Mouse (Mus musculus) embryo, embryonic 11 days (tissue): ENCODE measurements around the gene Inf2.

ENCODE experiments used
- DNase-seq: peaks from one replicate; pipeline ENCODE4 v3.0.0-alpha.2; 2015

The Inf2 gene

DNA sequence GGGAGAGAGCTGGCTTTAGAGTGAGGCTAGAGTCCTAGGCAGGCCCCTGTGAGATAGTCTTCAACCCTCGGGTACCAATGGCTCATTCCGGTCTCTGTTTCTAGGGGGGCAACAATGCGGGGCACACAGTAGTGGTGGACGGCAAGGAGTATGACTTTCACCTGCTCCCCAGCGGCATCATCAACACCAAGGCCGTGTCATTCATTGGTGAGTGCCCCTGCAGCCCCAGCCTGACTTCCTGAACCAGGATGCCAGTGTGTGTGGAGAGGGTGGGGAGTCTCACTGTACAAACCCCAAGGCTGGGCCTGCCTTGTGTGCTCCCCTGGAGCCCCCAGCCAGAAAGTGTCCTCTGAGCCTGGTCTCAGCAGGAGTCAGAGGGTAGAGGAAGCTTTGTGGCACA, 39.6 kb downstream of the Inf2 start:
- no peak for DNase-seq

DNA sequence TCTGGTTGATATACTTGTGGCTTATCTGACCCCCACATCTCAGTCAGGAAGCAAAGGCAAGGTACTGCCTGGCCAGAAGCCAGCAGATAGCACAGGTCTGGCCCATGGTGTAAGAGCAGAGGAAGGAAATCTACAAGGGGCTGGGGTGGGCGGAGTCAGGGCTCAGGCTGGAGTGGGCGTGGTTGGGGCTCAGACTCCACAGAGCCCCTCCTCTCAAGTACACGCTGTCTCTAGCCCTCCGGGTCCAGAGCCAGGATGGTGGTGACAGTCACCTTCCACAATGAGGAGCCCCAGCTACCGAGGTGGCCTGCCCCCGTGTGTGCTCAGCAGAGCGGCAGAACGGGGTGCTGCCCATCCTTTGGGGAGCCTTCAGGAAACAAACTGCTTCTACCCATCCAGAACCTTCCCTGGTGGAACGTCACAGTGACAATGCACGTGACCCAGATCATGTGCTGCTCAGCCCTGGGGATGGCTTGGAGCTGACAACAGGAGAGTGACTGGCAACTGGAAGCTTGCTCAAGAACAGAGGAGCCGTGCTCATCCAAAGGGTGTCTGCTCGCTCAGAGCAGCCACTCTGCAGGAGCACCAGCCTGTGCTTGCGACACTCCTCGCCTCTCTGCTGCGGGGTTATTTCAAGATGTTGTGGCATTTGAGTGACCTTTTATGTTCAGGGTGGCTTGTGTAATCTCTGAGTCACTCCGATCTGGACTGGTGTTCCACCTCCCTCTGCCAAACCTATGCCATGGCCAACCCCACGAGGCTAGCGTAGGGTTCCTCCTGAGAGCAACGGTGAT, 40.5 kb downstream of the Inf2 start:
- DNase-seq = peak; percentile 84

DNA sequence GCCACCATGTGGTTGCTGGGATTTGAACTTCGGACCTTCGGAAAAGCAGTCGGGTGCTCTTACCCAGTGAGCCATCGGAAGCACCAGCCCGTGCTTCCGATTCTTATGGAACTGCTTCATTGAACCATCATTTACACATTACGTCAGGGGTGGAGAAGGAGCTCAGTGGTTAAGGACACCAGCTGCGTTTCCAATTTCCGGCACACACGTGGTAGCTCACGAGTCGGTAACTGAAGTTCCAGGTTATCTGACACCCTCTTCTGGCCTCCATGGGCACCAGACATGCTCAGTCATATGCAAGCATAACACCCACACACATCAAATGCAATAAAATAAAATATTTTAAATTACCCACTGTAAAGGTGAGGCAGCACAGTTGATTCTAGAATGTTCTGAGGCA, 41.4 kb downstream of the Inf2 start:
- no peak for DNase-seq

DNA sequence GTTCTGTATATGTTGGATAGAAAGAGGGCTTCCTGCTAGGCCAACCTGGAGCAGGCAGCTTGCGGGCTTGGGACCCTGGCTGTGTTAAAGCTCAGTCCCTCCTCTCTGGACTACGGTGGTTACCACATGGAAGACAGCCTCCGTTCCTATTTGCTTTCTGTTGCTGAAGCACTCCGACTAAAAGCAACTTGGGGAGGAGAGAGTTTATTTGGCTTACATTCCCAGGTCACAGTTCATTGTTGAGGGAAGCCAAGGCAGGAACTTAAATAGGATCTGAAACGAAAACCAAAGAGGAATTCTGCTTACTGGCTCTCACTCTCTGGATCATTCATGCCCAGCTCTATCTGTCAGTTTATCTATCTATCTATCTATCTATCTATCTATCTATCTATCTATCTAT, 42.2 kb downstream of the Inf2 start:
- no peak for DNase-seq

- DNase-seq = no peak
These were observed 42.9 kb downstream of the Inf2 start for GRCm38 (mm10) chr12:112631472-112631871.

DNA sequence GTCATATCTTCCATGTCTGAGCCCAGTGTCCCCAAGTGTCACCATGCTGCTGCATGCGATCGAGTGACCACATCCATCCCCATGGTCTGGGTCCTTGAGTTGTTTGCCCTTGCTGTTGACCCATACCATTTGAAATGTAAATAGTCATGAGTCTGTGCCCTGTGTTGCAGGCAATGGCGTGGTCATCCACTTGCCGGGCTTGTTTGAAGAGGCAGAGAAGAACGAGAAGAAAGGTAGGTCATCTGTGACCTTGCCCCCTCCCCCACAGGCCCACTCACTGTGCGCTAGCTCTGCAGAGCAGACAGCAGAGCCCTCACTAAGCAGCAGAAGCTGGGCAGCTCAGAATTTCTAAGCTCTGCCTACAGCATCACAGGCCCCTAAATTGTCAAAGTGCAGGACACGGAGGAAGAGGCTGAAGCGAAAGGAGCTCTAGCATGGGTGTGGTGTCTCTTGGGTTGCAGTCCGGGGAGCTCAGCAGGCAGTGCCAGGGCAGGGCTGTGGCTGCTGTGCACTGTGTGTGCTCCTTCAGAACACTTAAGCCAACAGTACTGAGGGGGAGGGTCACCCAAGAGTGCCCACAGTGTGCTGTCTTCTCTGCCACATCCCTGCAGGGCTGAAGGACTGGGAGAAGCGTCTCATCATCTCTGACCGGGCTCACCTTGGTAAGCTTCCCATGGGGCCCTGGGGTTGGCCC, 43.6 kb downstream of the Inf2 start:
- no peak for DNase-seq

DNA sequence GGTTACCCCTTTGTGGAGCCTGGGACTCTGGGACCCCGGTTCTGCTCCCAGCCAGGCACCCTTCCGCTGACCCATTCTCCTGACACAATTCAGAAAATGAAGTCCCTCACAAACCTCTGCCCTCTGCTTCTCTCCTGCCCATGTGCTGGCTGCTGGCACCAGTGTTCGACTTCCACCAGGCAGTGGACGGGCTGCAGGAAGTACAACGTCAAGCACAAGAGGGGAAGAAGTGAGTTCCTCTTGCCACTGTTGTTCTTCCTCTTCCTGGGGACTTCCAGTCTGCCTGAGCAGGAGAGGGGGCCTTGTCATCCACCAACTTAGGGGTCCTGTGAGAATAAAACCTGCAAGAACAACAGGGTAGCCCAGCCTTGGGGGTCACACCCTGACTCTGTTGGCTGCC, 44.3 kb downstream of the Inf2 start:
- no peak for DNase-seq

DNA sequence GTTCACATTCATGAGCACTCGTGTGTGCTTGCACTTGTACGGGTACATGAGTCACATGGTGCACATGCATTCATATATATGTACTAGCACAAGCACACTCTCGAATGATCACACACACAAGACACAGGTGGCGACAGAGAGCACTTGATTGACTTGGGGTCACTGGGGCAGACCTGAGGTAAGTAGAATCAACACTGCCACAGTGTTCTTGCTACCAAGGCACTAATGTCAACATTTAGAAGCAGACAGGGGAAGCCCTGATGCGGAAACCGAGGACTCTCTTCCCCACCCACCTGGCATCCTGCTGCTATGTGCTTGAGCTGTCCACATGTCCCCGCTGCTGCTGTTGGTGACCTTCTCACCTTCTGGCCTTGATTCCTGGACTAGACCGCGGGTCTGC, 45.1 kb downstream of the Inf2 start:
- no peak for DNase-seq

DNA sequence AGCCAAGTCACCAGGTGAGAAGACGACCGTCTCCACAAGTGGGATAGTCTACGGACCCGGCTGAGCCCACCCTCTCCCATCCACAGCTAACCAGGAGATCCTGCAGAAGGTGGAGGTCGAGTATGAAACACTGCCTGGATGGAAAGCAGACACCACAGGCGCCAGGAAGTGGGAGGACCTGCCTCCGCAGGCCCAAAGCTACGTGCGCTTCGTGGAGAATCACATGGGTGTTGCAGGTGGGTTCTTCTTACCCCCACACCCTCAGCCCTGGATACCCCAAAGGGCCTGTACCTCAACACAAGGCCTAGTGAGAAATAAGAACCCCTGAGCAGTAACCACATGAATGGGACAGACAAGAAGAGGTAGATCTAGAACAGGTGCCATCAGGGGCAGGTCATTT, 50.9 kb downstream of the Inf2 start:
- no peak for DNase-seq

GRCm38 (mm10) chr12:112643126-112643525, 54.5 kb downstream of the Inf2 start:
- no peak for DNase-seq

DNA sequence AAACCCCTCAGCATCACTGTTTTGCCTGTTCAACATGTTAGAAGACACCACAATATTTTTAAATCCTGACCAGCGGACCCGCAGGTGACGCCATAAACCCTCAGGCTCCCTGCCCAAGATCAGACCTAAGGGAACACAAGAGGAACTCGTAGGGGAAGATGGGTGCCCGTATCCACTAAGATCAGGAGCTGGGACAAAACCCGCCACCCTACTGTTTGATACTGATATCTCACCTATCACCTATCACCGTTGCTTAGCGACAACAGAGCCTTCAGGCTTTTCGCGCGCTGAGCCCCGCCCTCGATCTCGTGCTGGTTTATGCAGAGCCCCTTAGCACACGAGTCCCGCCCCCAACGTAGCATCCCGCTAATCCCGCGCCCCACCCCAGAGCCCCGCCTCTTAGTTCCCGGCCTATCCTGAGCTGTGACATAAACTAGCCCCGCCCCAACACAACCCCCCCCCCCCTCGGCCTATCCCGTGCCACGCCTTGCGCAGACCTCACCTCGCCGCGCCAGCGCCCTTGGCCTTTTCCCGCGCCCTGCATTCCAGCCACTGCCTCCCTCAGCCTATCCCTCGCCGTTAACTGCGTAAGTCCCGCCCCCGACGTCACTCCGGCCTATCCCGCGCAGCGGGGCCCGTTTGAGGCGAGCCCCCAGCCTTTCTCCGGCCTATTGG, 55.7 kb downstream of the Inf2 start, which contains the start of gene Siva1:
Siva1 (plus strand) TSS at position 500 of the 675 bp plus-strand sequence.
- DNase-seq = peak; percentile 100

DNA sequence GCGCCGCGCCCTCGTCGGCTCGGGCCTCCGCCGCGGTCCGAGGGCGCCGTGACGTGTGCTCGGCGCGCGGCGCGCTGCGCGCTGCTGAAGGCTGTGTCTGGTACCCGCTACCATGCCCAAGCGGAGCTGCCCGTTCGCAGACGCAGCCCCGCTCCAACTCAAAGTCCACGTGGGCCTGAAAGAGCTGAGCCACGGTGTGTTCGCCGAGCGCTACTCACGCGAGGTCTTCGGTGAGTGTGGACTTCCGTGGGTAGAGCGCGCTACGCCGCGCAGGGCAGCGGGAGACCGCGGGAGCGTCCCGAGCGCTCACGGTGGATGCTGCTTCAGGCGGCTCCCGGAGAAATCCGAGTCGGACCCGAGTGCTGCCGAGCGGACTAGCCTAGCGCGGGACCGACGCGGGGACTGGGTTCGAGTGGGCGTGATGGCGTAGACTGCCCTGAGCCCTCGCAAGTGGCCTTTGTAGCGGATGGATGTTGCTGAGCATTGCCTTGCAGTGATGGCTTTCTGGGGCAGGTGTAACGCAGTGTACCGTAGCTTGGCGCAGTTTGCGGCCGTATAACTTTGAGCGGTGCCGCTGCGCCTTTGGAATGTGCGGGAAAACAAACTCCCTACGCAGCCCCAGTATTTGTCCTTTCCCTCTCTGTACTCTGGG, 56.4 kb downstream of the Inf2 start:
- peak; percentile 74 for DNase-seq

DNA sequence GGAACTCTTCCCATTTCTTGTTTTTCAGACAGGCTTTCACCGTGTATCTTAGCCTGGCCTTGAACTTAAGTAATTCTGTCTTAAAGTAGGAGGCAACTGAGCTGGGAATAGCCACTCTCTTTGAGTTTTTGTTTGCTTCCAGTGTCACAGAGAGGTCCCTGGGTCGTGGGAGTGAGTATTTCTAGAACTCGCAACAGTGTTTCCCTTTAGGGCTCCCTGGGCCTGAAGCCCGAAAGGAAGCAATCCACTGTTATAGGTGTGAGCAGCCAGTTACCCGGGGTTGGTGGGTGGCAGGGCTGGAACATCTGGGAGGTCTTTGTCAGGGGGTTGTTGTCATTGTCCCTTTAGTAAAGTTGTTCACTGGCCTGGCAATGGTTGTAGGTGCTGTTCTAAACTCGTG, 57.6 kb downstream of the Inf2 start:
- DNase-seq = no peak

DNA sequence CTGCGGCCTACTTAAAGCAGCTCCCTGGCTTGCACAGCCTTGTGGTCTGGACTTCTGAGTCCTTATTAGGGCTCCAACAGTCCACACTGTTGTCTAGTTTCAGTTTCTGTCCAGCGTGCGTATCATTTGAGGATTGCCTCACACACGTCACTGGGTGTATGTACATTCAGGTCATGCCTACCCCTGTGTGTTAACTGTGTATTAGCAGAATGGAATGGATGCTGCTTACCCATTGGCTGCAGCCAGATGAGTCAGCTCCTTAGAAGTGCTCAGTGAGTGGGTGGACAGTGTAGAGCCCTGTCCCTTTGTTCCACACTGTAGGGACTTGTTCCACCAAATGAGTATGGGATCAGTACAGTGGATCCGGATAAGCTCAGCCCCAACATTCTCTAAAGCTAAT, 59.5 kb downstream of the Inf2 start:
- DNase-seq = no peak

DNA sequence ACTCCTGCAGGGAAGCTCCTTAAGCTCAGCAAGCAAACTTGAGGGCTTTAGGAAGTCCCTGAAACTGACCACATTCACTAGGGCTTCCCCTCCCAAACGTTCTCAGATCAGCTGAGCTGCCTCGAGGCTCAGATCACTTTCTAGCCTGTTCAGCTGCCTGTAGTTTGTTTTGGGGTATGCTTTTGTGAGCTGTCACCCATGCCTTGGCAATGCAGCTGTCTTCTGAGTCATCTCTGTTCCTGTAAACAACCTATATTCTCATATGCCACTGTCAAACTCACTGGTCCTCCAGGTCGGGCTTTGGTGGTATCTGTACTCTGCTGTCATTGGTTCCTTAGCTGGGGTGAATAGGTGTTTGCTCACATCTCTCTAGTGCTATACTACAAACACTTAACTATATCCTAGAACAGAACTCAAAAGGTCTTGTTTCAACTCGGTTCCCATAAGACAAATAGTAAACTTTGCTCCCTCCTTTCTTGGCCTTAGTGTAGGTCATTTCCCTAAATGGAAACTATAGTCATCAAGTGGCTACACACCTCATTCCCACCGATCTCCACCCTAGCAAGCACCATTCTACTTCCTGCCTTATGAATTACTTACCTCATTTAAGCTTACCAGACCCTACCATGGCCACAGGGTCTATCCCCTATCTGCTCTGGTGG, 63.3 kb downstream of the Inf2 start:
- no peak for DNase-seq

- peak; percentile 90 for DNase-seq
These were observed 64.7 kb downstream of the Inf2 start for GRCm38 (mm10) chr12:112653157-112653824.

GRCm38 (mm10) chr12:112654076-112654475, 65.5 kb downstream of the Inf2 start:
- DNase-seq = no peak

- no peak for DNase-seq
These were observed 70.0 kb downstream of the Inf2 start for GRCm38 (mm10) chr12:112658619-112659018.

DNA sequence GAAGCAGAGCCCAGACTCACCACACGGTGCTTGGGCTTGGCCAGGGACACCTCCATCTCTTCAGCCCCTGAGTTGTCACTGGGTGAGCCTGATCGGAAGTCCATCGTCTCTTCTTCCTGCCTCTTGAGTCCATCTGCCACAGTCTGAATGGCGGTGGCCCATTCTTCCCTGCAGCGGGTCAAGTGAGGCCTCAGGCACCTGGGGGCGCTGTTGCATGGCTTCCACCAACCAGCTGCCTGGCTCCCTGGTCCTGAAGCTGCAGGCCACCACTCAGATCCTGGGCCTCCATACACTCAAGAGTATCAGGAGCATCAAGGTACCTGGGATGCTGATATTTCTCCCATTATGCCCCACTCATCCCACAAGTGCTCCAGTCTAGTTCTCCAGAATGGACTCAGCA, 70.5 kb downstream of the Inf2 start:
- peak; percentile 35 for DNase-seq

DNA sequence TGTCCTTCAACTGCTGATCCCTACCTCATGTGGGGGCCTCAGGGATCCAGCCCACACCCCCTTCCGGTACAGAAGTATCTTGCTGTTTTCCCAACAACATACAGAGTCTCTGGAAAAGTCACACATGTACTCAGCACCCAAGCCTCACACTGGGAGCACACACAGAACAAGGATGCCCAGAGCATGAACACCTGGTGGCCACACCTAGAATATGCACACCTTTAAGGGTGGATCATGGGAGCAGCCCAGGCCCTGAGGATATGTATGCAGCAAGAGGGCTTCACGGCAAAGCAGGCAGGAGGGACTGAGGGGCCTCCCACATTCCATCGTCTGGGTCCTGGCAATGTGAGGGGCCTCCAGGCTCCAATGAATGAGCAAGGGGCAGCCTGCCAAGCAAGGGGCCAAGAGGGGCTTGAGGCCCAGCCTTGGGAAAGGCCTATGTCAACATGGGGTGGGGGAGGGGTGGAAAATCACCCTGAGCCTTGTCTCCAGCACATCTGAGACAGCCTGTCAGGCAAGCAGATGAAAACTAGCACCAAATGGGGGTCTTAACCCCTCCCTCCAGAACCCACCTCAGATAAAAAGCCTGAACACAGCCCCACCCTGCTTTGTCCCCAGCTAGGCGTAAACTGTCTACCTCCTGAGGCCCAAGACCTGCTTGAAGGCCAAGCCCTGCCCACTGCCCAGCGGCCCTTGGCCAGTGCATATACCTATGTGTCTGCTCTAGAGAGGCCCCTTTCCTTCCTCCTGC, 72.2 kb downstream of the Inf2 start:
- DNase-seq = peak; percentile 78

DNA sequence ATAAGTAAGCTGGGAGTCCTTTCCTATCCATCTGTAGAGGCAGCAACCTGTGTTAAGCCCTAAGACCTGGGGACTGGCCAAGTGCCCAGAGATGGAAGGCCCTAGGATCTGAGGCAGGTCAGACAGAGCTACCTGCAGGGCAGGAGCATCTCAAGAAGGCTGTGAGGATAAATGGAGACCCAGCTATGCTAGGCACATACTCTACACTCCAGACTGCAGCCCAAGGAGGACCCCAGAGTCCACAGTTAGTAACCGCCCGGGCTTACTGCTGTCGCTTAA, 72.7 kb downstream of the Inf2 start:
- no peak for DNase-seq

- no peak for DNase-seq
These were observed 73.3 kb downstream of the Inf2 start for GRCm38 (mm10) chr12:112661851-112662250.
